Mouse (Mus musculus) spleen, adult 2 months (tissue): ENCODE data around the gene Nfkbia.

Source experiments
- CTCF ChIP-seq: fragments of 200-500 bp; IDR thresholded peaks from 2 replicates; pipeline ENCODE4 v1.5.1; 2011; ENCODE audit warnings: mild to moderate bottlenecking, inconsistent platforms; ENCODE audit not compliant: insufficient read depth, insufficient read length, insufficient replicate concordance; ENCODE audit errors: extremely low read depth
- POLR2A ChIP-seq: fragments of 200-500 bp; IDR thresholded peaks from 2 replicates; pipeline ENCODE4 v1.6.1; 2011; ENCODE audit warnings: low read depth, low read length, inconsistent platforms

DNA sequence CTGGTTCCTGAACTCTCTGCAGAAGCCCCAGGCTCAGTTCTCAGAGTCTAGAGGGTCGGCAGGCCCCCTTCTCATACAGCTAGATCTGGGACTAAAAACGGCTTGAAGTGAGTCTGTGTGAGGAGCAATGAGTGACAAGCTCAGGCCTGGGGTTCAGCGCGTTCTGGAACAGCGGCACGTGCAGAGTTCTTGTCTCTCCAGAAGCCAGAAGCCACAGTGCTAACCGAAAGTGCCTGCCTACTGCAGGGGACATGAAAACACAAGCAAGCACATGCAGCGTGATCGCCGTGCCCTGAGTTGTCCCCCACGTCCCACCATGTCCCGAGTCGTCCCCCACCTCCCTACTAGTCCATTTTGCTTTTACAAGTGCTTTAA, 18.3 kb downstream of the Nfkbia start:
- TF ChIP-seq CTCF, result no peak
- TF ChIP-seq POLR2A, result no peak
